Mouse (Mus musculus) CH12.LX (cell line): ENCODE data around the gene Vdr. TPM values are rescaled to one million over a fixed set of nuclear protein-coding genes. Genes with fewer than 3 reads are reported as not detected.

Source experiments
- DNase-seq: peaks from one replicate; pipeline ENCODE4 v3.0.0-alpha.2; 2013; ENCODE audit errors: extremely low read depth
- H3K27ac ChIP-seq: 2 replicates; pipeline ENCODE4 v1.5.1; 2012; ENCODE audit warnings: low read depth, mild to moderate bottlenecking, control low read depth, moderate library complexity; ENCODE audit not compliant: insufficient read depth
- H3K27me3 ChIP-seq: replicated peaks from 2 replicates; pipeline ENCODE3; 2012; ENCODE audit warnings: inconsistent platforms
- H3K36me3 ChIP-seq, 2 experiments: replicated peaks in 1 of 2; 2 replicates each; pipeline versions ENCODE3 to v1.6.1; 2012; ENCODE audit warnings: inconsistent platforms in 1 of 2, low read length in 1 of 2, mild to moderate bottlenecking in 1 of 2, mixed read lengths in 1 of 2, moderate library complexity in 1 of 2; ENCODE audit not compliant: control insufficient read depth in 1 of 2, insufficient read depth in 1 of 2
- H3K4me1 ChIP-seq, 2 experiments: 2 replicates each; pipeline ENCODE4 v1.6.1; 2012; ENCODE audit warnings: inconsistent platforms in 1 of 2, moderate library complexity in 1 of 2; ENCODE audit not compliant: insufficient read depth in 2 of 2, control insufficient read depth in 1 of 2
- H3K4me2 ChIP-seq: 2 replicates; pipeline ENCODE4 v1.6.1; 2012; ENCODE audit warnings: low read depth, mild to moderate bottlenecking, control low read depth; ENCODE audit not compliant: poor library complexity, insufficient read depth, severe bottlenecking
- H3K4me3 ChIP-seq, 3 experiments: fragments of 150-350 bp in 1 of 3; sonication (generic) in 1 of 3; replicated peaks in 1 of 3; 2 replicates each; pipeline versions ENCODE3 to v1.5.1; 2011 to 2012; ENCODE audit warnings: low read depth in 2 of 3, low read length in 2 of 3, mild to moderate bottlenecking in 2 of 3, moderate library complexity in 2 of 3, control low read depth in 1 of 3, improper control_type of control experiment in 1 of 3, inconsistent platforms in 1 of 3, mixed read lengths in 1 of 3; ENCODE audit not compliant: poor library complexity in 1 of 3
- H3K79me2 ChIP-seq: replicated peaks from 2 replicates; pipeline ENCODE4 v1.6.1; 2012; ENCODE audit warnings: mild to moderate bottlenecking, moderate library complexity; ENCODE audit not compliant: control insufficient read depth, poor library complexity, insufficient read depth, severe bottlenecking; ENCODE audit errors: extremely low read depth
- H3K9ac ChIP-seq: 2 replicates; pipeline ENCODE4 v1.6.1; 2012; ENCODE audit warnings: low read depth, mild to moderate bottlenecking, control low read depth, moderate library complexity; ENCODE audit not compliant: insufficient read depth
- H3K9me3 ChIP-seq: replicated peaks from 2 replicates; pipeline ENCODE3; 2012; ENCODE audit warnings: low read length, inconsistent platforms, mixed read lengths
- BHLHE40 ChIP-seq: IDR thresholded peaks from 2 replicates; pipeline ENCODE4 v1.6.1; 2011; ENCODE audit warnings: mild to moderate bottlenecking, low read depth, low read length, improper control_type of control experiment
- CHD1 ChIP-seq: IDR thresholded peaks from 2 replicates; pipeline ENCODE4 v1.6.1; 2012; ENCODE audit warnings: low read depth, low read length, improper control_type of control experiment, inconsistent platforms
- CHD2 ChIP-seq: IDR thresholded peaks from 2 replicates; pipeline ENCODE4 v1.6.1; 2011; ENCODE audit warnings: low read length, improper control_type of control experiment
- CTCF ChIP-seq, 2 experiments: IDR thresholded peaks in 1 of 2; conservative IDR thresholded peaks in 1 of 2; 2 replicates each; pipeline ENCODE4 v1.5.1; 2011 to 2012; ENCODE audit warnings: low read depth in 2 of 2, low read length in 2 of 2, improper control_type of control experiment in 1 of 2, inconsistent platforms in 1 of 2, mild to moderate bottlenecking in 1 of 2, moderate library complexity in 1 of 2
- E2F4 ChIP-seq: IDR thresholded peaks from 2 replicates; pipeline ENCODE4 v1.6.1; 2011; ENCODE audit warnings: low read depth, low read length, improper control_type of control experiment; ENCODE audit not compliant: insufficient replicate concordance
- ELF1 ChIP-seq: IDR thresholded peaks from 2 replicates; pipeline ENCODE4 v1.6.1; 2014; ENCODE audit warnings: low read depth, mild to moderate bottlenecking, inconsistent platforms, low read length, improper control_type of control experiment
- EP300 ChIP-seq: IDR thresholded peaks from 2 replicates; pipeline ENCODE4 v1.6.1; 2011; ENCODE audit warnings: low read length, improper control_type of control experiment
- ETS1 ChIP-seq: conservative IDR thresholded peaks from 2 replicates; pipeline ENCODE4 v1.6.1; 2012; ENCODE audit warnings: low read depth, mild to moderate bottlenecking, inconsistent platforms, low read length, improper control_type of control experiment, moderate library complexity
- GABPA ChIP-seq: IDR thresholded peaks from 2 replicates; pipeline ENCODE4 v1.6.1; 2012; ENCODE audit warnings: low read depth, low read length, improper control_type of control experiment, inconsistent platforms; ENCODE audit not compliant: insufficient replicate concordance
- HCFC1 ChIP-seq: IDR thresholded peaks from 2 replicates; pipeline ENCODE4 v1.6.1; 2012; ENCODE audit warnings: low read depth, mild to moderate bottlenecking, inconsistent platforms, low read length, improper control_type of control experiment
- IRF4 ChIP-seq: IDR thresholded peaks from 2 replicates; pipeline ENCODE4 v1.6.1; 2014; ENCODE audit warnings: low read depth, mild to moderate bottlenecking, inconsistent platforms, low read length, improper control_type of control experiment
- JUN ChIP-seq: IDR thresholded peaks from 2 replicates; pipeline ENCODE4 v1.6.1; 2011; ENCODE audit warnings: low read depth, mild to moderate bottlenecking, low read length, improper control_type of control experiment, moderate library complexity; ENCODE audit not compliant: insufficient read depth
- JUND ChIP-seq: conservative IDR thresholded peaks from 2 replicates; pipeline ENCODE4 v1.6.1; 2011; ENCODE audit warnings: low read depth, low read length, improper control_type of control experiment
- KAT2A ChIP-seq: IDR thresholded peaks from 2 replicates; pipeline ENCODE4 v1.6.1; 2012; ENCODE audit warnings: low read length, improper control_type of control experiment, inconsistent platforms; ENCODE audit not compliant: insufficient replicate concordance
- MAFK ChIP-seq: IDR thresholded peaks from 2 replicates; pipeline ENCODE4 v1.6.1; 2011; ENCODE audit warnings: low read length, improper control_type of control experiment; ENCODE audit not compliant: insufficient replicate concordance
- MAX ChIP-seq: IDR thresholded peaks from 2 replicates; pipeline ENCODE4 v1.6.1; 2011; ENCODE audit warnings: low read length, improper control_type of control experiment
- MAZ ChIP-seq: IDR thresholded peaks from 2 replicates; pipeline ENCODE4 v1.6.1; 2012; ENCODE audit warnings: low read depth, mild to moderate bottlenecking, inconsistent platforms, low read length, improper control_type of control experiment, moderate library complexity
- MEF2A ChIP-seq: IDR thresholded peaks from 2 replicates; pipeline ENCODE4 v1.6.1; 2014; ENCODE audit warnings: low read depth, mild to moderate bottlenecking, inconsistent platforms, low read length, improper control_type of control experiment, borderline replicate concordance
- MXI1 ChIP-seq: IDR thresholded peaks from 2 replicates; pipeline ENCODE4 v1.6.1; 2011; ENCODE audit warnings: mild to moderate bottlenecking, low read depth, low read length, improper control_type of control experiment
- MYC ChIP-seq: IDR thresholded peaks from 2 replicates; pipeline ENCODE4 v1.6.1; 2011; ENCODE audit warnings: low read depth, mild to moderate bottlenecking, improper control_type of control experiment, low read length
- NELFE ChIP-seq: IDR thresholded peaks from 2 replicates; pipeline ENCODE4 v1.6.1; 2011; ENCODE audit warnings: low read depth, low read length, improper control_type of control experiment
- NRF1 ChIP-seq: IDR thresholded peaks from 2 replicates; pipeline ENCODE4 v1.6.1; 2014; ENCODE audit warnings: low read depth, mild to moderate bottlenecking, inconsistent platforms, low read length, improper control_type of control experiment, moderate library complexity
- PAX5 ChIP-seq: IDR thresholded peaks from 2 replicates; pipeline ENCODE4 v1.6.1; 2012; ENCODE audit warnings: low read length, inconsistent platforms, mixed read lengths
- POLR2A ChIP-seq: IDR thresholded peaks from 2 replicates; pipeline ENCODE4 v1.6.1; 2011; ENCODE audit warnings: low read depth, mild to moderate bottlenecking, improper control_type of control experiment, low read length
- POLR2AphosphoS2 ChIP-seq: IDR thresholded peaks from 2 replicates; pipeline ENCODE4 v1.6.1; 2011; ENCODE audit warnings: low read depth, low read length, improper control_type of control experiment
- RAD21 ChIP-seq: IDR thresholded peaks from 2 replicates; pipeline ENCODE4 v1.6.1; 2011; ENCODE audit warnings: low read depth, mild to moderate bottlenecking, low read length, improper control_type of control experiment, moderate library complexity
- RCOR1 ChIP-seq: conservative IDR thresholded peaks from 2 replicates; pipeline ENCODE4 v1.6.1; 2012; ENCODE audit warnings: low read depth, mild to moderate bottlenecking, inconsistent platforms, low read length, improper control_type of control experiment
- SIN3A ChIP-seq: IDR thresholded peaks from 2 replicates; pipeline ENCODE4 v1.6.1; 2012; ENCODE audit warnings: low read length, improper control_type of control experiment, inconsistent platforms
- SMC3 ChIP-seq: IDR thresholded peaks from 2 replicates; pipeline ENCODE4 v1.6.1; 2011; ENCODE audit warnings: low read depth, low read length, improper control_type of control experiment
- TBP ChIP-seq: conservative IDR thresholded peaks from 2 replicates; pipeline ENCODE4 v1.6.1; 2011; ENCODE audit warnings: low read depth, low read length, improper control_type of control experiment
- TCF12 ChIP-seq: IDR thresholded peaks from 2 replicates; pipeline ENCODE4 v1.6.1; 2014; ENCODE audit warnings: low read depth, mild to moderate bottlenecking, inconsistent platforms, low read length, improper control_type of control experiment
- UBTF ChIP-seq: IDR thresholded peaks from 2 replicates; pipeline ENCODE4 v1.6.1; 2012; ENCODE audit warnings: low read depth, mild to moderate bottlenecking, inconsistent platforms, low read length, improper control_type of control experiment, moderate library complexity
- USF1 ChIP-seq: IDR thresholded peaks from 2 replicates; pipeline ENCODE4 v1.6.1; 2014; ENCODE audit warnings: low read depth, mild to moderate bottlenecking, inconsistent platforms, low read length, improper control_type of control experiment
- USF2 ChIP-seq: conservative IDR thresholded peaks from 2 replicates; pipeline ENCODE4 v1.6.1; 2011; ENCODE audit warnings: low read depth, low read length, improper control_type of control experiment
- ZC3H11A ChIP-seq: IDR thresholded peaks from 2 replicates; pipeline ENCODE4 v1.6.1; 2012; ENCODE audit warnings: low read depth, mild to moderate bottlenecking, inconsistent platforms, low read length, improper control_type of control experiment
- ZKSCAN1 ChIP-seq: IDR thresholded peaks from 2 replicates; pipeline ENCODE4 v1.6.1; 2012; ENCODE audit warnings: low read depth, inconsistent platforms, low read length, improper control_type of control experiment, borderline replicate concordance
- ZMIZ1 ChIP-seq: IDR thresholded peaks from 2 replicates; pipeline ENCODE4 v1.6.1; 2012; ENCODE audit warnings: low read depth, mild to moderate bottlenecking, inconsistent platforms, low read length, improper control_type of control experiment
- ZNF384 ChIP-seq: IDR thresholded peaks from 2 replicates; pipeline ENCODE4 v1.6.1; 2012; ENCODE audit warnings: low read depth, low read length, improper control_type of control experiment, inconsistent platforms
- dilution Hi-C: fragments of 300-500 bp; cut with MboI; formaldehyde crosslinking; loops from 2 replicates; pipeline ENCODE4 v1.14.3; 2020; ENCODE audit warnings: low sequenced_read_pairs; ENCODE audit not compliant: extremely low pct_unique_long_range_greater_than_20kb, extremely low pct_ligation_motif_present
- in situ Hi-C: fragments of 300-500 bp; cut with MboI; formaldehyde crosslinking; loops from 3 replicates; pipeline ENCODE4 v1.14.3; 2019; ENCODE audit warnings: low sequenced_read_pairs, low pct_ligation_motif_present, low pct_unique_long_range_greater_than_20kb, mixed read lengths
- polyA plus RNA-seq: library from polyadenylated mRNA; unstranded; fragments of >175 nt; gene quantifications from 2 replicates; pipeline ENCODE4 v1.2.1, GENCODE M21; 2012; ENCODE audit warnings: low read depth; ENCODE audit not compliant: insufficient read length
- total RNA-seq, 2 experiments: library from RNA; depleted of rRNA; stranded (reverse); fragments of 300-350 nt in 1 of 2; fragments of >200 nt in 1 of 2; gene quantifications; 2 replicates each; pipeline ENCODE4 v1.2.3; 2012 to 2014

Gene Vdr
- total and polyA plus RNA-seq, 3 experiments: 0.52 to 1.7 (median 0.68) TPM

DNA sequence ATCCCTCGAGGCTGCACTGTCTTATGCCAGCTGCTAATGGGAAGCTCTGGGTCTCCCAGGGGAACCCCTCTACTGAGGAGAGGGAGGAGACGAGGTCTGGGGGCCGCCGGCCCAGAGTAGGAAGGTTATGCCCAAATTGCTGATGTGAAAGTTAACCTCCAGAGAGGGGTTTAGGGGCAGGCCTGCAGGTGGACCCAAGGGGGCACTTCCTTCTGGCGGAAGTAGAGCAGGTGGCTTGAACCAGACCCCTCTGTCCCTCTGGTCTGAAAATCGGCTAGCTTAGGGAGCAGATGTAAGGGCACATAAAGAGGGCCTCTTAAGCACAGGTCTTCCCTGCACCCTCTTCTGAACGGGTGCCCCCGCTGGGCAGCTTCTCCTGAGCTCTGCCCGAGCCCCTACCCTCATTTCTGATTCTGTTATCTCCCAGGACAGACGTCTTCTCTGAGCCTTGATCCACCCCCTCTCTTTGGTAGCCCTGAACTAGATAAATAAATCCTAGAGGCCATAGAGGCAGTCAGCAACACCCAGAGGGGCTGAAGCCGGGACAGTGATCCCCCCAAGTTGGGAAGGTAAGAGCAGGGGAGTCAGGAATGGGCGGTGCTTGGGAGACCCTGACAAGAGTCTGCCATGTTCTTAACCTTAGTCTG, 84.4 kb downstream of the Vdr start:
- in situ Hi-C loops: loop anchor here (25.0 kb wide), 1 partner anchor 364 kb away; no protein-coding TSS in a partner anchor
- DNase-seq: peak; percentile 87
- Histone ChIP-seq H3K9ac (peak overlapping the region; percentile 80), H3K4me2 (peak overlapping the region; percentile 96), H3K27ac (peak overlapping the region; percentile 96), H3K79me2 (peaks cover 43% of the 10 kb centered on the region), H3K36me3 (peaks cover 0 to 13% of the 10 kb centered on the region in 2 experiments), H3K27me3 (no peaks in the 10 kb centered on the region), H3K4me1 (peaks cover 49 to 87% of the 10 kb centered on the region in 2 experiments), H3K9me3 (no peaks in the 10 kb centered on the region), H3K4me3 (peak overlapping the region; percentile 32 to 60 (median 46))
- dilution Hi-C loops: no loop called here
- TF ChIP-seq ZMIZ1: no peak
- TF ChIP-seq TBP: no peak
- peak; percentile 67 for TF ChIP-seq ELF1
- peak; percentile 25; the same call in 1 of the 2 replicates for TF ChIP-seq SIN3A
- TF ChIP-seq MXI1: no peak
- peak; percentile 53; the same call in 1 of the 2 replicates for TF ChIP-seq MAFK
- peak; percentile 28; the same call in 1 of the 2 replicates for TF ChIP-seq HCFC1
- no peak for TF ChIP-seq ZKSCAN1
- TF ChIP-seq PAX5: no peak
- TF ChIP-seq JUND: no peak
- no peak for TF ChIP-seq POLR2AphosphoS2
- TF ChIP-seq MYC: 0 out of 2 replicates have a peak, but pooled peaks have one; percentile 36
- TF ChIP-seq RAD21: no peak
- TF ChIP-seq IRF4: no peak
- no peak for TF ChIP-seq ZNF384
- TF ChIP-seq ETS1: peak; percentile 80
- peak; percentile 38 for TF ChIP-seq POLR2A
- TF ChIP-seq BHLHE40: peak; percentile 26; the same call in 1 of the 2 replicates
- peak; percentile 81 for TF ChIP-seq EP300
- no peak for TF ChIP-seq CTCF (conservative IDR thresholded peaks at IDR 0.05 in 1 of 2, IDR thresholded peaks at IDR 0.05 in 1 of 2; ENCODE audit: low read depth in 2 of 2, low read length in 2 of 2)
- TF ChIP-seq JUN: no peak
- no peak for TF ChIP-seq USF1
- no peak for TF ChIP-seq GABPA
- TF ChIP-seq E2F4: no peak
- TF ChIP-seq MAZ: peak; percentile 88
- TF ChIP-seq USF2: no peak
- TF ChIP-seq KAT2A: 0 out of 2 replicates have a peak, but pooled peaks have one; percentile 3
- TF ChIP-seq MAX: no peak
- no peak for TF ChIP-seq CHD1
- TF ChIP-seq CHD2: 0 out of 2 replicates have a peak, but pooled peaks have one; percentile 28
- TF ChIP-seq UBTF: no peak; the same call in 1 of the 2 replicates
- TF ChIP-seq NRF1: no peak
- no peak for TF ChIP-seq SMC3
- TF ChIP-seq ZC3H11A: no peak
- TF ChIP-seq MEF2A: peak; percentile 51
- TF ChIP-seq TCF12: peak; percentile 89
- TF ChIP-seq RCOR1: peak; percentile 77; the same call in 1 of the 2 replicates
- TF ChIP-seq NELFE: no peak
